12 mouse cellular contexts compared by ENCODE assay signal in the genomic region with DNA sequence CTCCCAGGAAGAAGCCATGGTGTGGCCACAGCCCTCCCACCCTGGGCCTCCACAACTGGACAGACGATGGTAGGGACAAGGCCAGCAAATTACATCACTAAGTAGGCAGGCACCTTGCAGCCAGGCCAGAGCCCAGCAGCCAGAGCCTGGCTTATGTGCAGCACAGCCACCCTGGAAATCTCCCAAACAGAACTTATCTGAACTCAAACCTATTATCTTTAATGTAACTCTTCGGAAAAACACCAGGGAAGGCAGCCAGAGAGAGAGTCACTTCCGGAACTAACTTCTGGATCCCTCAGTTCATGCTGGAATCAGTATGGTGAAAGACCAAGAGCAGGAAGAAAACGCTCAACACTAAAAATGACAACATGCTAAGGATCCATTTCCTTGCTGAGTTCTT. TPM values are rescaled to one million over a fixed set of nuclear protein-coding genes. Genes with fewer than 3 reads are reported as not detected.
DNase-seq lines count a peak whose midpoint lies in the region; ATAC-seq and TF ChIP-seq lines count a peak whose summit lies in the region.
"Had no signal": no experiment of that assay in that cellular context is flagged by ENCODE, and none has a peak within 500 bp of the region (broad histone marks: within the 10 kb centered on the region; RNA-seq: fewer than 3 reads in every experiment).

No protein-coding gene starts in this region.

- WGBS in liver, embryonic 11.5 days: 54% methylated on average over 4 of the region's 4 CpGs
- WGBS in liver, embryonic 12.5 days (ENCODE audit: insufficient replicate concordance): 55% methylated on average over 4 of the region's 4 CpGs
- 65% methylated on average over 4 of the region's 4 CpGs for WGBS in hindbrain, postnatal 0 days

- H3K9me3 ChIP-seq in liver, embryonic 11.5 days (ENCODE audit: control insufficient read depth, low read length): no peaks in the 10 kb centered on the region
- no peaks in the 10 kb centered on the region for H3K9me3 ChIP-seq in liver, embryonic 12.5 days (replicated peaks)
- H3K9me3 ChIP-seq in hindbrain, postnatal 0 days (ENCODE audit: low read length): no peaks in the 10 kb centered on the region
- H3K9me3 ChIP-seq: embryonic facial prominence, embryonic 12.5 days had no signal

- H3K27ac ChIP-seq in liver, embryonic 11.5 days (ENCODE audit: low read depth, low read length): 0 out of 2 replicates have a peak overlapping the region, but pooled peaks have one; percentile 25
- no peak overlapping the region for H3K27ac ChIP-seq in liver, embryonic 12.5 days
- no peak overlapping the region for H3K27ac ChIP-seq in hindbrain, postnatal 0 days
- H3K27ac ChIP-seq: embryonic facial prominence, embryonic 12.5 days had no signal

- ATAC-seq in liver, embryonic 11.5 days (replicated peaks; ENCODE audit: low FRiP score): no peak
- ATAC-seq in liver, embryonic 12.5 days: no peak
- no peak for ATAC-seq in hindbrain, postnatal 0 days

- no peak overlapping the region for H3K4me3 ChIP-seq in liver, embryonic 11.5 days (ENCODE audit: low read depth, low read length)
- no peak overlapping the region for H3K4me3 ChIP-seq in liver, embryonic 12.5 days
- H3K4me3 ChIP-seq in hindbrain, postnatal 0 days (ENCODE audit: low read length): no peak overlapping the region
- H3K4me3 ChIP-seq: embryonic facial prominence, embryonic 12.5 days had no signal

- no peak for DNase-seq in liver, embryonic 11.5 days (ENCODE audit: low spot score)
- DNase-seq in heart, adult 11 months: peak; percentile 96
- DNase-seq in heart, postnatal 25 days (ENCODE audit: low spot score): peak; percentile 57
- peak; percentile 38 for DNase-seq in lung, postnatal 25 days (ENCODE audit: low spot score)
- no peak for DNase-seq in left cerebral cortex, postnatal 10 days (ENCODE audit: extremely low spot score in 1 of 2, low spot score in 2 of 2)
- no peak for DNase-seq in hindbrain, postnatal 0 days (ENCODE audit: low spot score)
- no peak for DNase-seq in cerebellum, postnatal 4 days (ENCODE audit: low spot score in 2 of 2)
- DNase-seq: gastrocnemius, postnatal 14 days; right cerebral cortex, adult 18-20 months; thymus, postnatal 36 days had no signal

- no peak for TF ChIP-seq CTCF in hindbrain, postnatal 0 days (IDR thresholded peaks at IDR 0.05; ENCODE audit: low read depth)

- no peak overlapping the region for H3K4me2 ChIP-seq in liver, embryonic 11.5 days
- H3K4me2 ChIP-seq in liver, embryonic 12.5 days: no peak overlapping the region
- H3K4me2 ChIP-seq in hindbrain, postnatal 0 days (ENCODE audit: low read depth, low read length): no peak overlapping the region
- H3K4me2 ChIP-seq: embryonic facial prominence, embryonic 12.5 days had no signal

- intact Hi-C loops in heart, postnatal 25 days (cut with DNase I): no loop called here
- intact Hi-C loops in left cerebral cortex, postnatal 10 days (cut with DNase I): no loop called here

- H3K9ac ChIP-seq in liver, embryonic 11.5 days (ENCODE audit: low read depth, low read length): no peak overlapping the region
- no peak overlapping the region for H3K9ac ChIP-seq in liver, embryonic 12.5 days
- H3K9ac ChIP-seq in hindbrain, postnatal 0 days (replicated peaks; ENCODE audit: low read length): no peak overlapping the region
- H3K9ac ChIP-seq: embryonic facial prominence, embryonic 12.5 days had no signal

- peaks cover 17% of the 10 kb centered on the region for H3K4me1 ChIP-seq in liver, embryonic 11.5 days (replicated peaks; ENCODE audit: control insufficient read depth, insufficient read depth, low read length)
- peaks cover 23% of the 10 kb centered on the region; the same call in 1 of the 2 replicates for H3K4me1 ChIP-seq in liver, embryonic 12.5 days
- peaks cover 10% of the 10 kb centered on the region for H3K4me1 ChIP-seq in hindbrain, postnatal 0 days (ENCODE audit: insufficient read depth, low read length)

- H3K36me3 ChIP-seq in liver, embryonic 11.5 days (ENCODE audit: control insufficient read depth, insufficient read depth, low read length): no peaks in the 10 kb centered on the region; the same call in 1 of the 2 replicates
- peaks cover 10% of the 10 kb centered on the region for H3K36me3 ChIP-seq in liver, embryonic 12.5 days
- no peaks in the 10 kb centered on the region for H3K36me3 ChIP-seq in hindbrain, postnatal 0 days (ENCODE audit: insufficient read depth, low read length)

- no peaks in the 10 kb centered on the region for H3K27me3 ChIP-seq in liver, embryonic 11.5 days (replicated peaks; ENCODE audit: control insufficient read depth, insufficient read depth, low read length)
- H3K27me3 ChIP-seq in liver, embryonic 12.5 days (replicated peaks): no peaks in the 10 kb centered on the region
- H3K27me3 ChIP-seq in hindbrain, postnatal 0 days (ENCODE audit: insufficient read depth, low read length): no peaks in the 10 kb centered on the region
- H3K27me3 ChIP-seq: embryonic facial prominence, embryonic 12.5 days had no signal

RNA-seq across cellular contexts. Expression of a gene that starts 45.1 kb away (rescaled TPM):
- 6.0 and 6.6 TPM in 2 replicates for polyA plus RNA-seq in liver, embryonic 11.5 days (2014; fragmentation: Nextera tagmentation; extraction: Ambion mirVana)
- polyA plus RNA-seq in liver, embryonic 12.5 days (2016; fragmentation: Nextera tagmentation; extraction: Ambion mirVana): 5.0 and 5.8 TPM in 2 replicates
- total RNA-seq in heart, postnatal 25 days (2021): 10 to 100 TPM; 12.7 to 13.6 TPM
- total RNA-seq in left cerebral cortex, postnatal 10 days (2021): 10 to 100 TPM; 26.1 to 29.0 TPM
- total RNA-seq in hindbrain, postnatal 0 days (2014; rRNA removed): 38.4 and 44.9 TPM in 2 replicates
- polyA plus RNA-seq in hindbrain, postnatal 0 days (2015; fragmentation: Nextera tagmentation; extraction: Ambion mirVana): 8.2 TPM in 2 replicates

Comparison
In these comparisons a context has a peak if more than half of its experiments do, and no peak if none do; other contexts are left out.
1. DNase-seq: peak in heart, adult 11 months (single experiment), heart, postnatal 25 days (single experiment) and lung, postnatal 25 days (single experiment); none in liver, embryonic 11.5 days (single experiment), left cerebral cortex, postnatal 10 days (0 of 2), hindbrain, postnatal 0 days (single experiment) and cerebellum, postnatal 4 days (0 of 2).